Mouse (Mus musculus): Measurements from ENCODE around the gene Serpina1b.

DNA sequence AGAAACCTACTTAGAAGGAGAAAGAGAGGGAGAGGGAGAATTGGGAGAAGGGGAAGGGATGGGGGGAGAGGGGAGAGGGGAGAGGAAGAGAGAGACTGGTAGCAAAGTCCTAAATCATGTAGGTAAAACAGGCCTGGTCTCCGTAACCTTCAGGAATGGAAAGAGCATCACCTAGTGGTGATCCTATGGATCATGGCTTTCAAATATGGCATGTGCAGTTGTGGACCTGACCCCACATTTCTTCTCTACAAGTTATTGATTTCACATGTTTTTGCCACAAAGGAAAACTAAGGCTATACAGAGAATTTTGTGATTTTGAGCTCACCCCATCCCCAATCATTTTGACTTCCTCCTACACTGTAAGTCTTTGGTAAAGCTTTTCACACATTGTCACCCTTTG lies 119.8 kb downstream of the Serpina1b start:
- TF ChIP-seq CTCF (IDR thresholded peaks at IDR 0.05; ENCODE audit: low read depth, low read length) (no peak), GATA1 (IDR thresholded peaks at IDR 0.05; ENCODE audit: borderline replicate concordance, low read length) (no peak), TAL1 (conservative IDR thresholded peaks at IDR 0.05; ENCODE audit: low read depth, low read length) (no peak), GATA2 (IDR thresholded peaks at IDR 0.05; ENCODE audit: borderline replicate concordance, low read depth, low read length) (no peak)
